Mouse (Mus musculus) megakaryocyte-erythroid progenitor cell, adult 5 weeks (primary cell): ENCODE results near the gene Kcnj10. TPM values are rescaled to one million over a fixed set of nuclear protein-coding genes. Genes with fewer than 3 reads are reported as not detected.

Experiments used
- polyA plus RNA-seq: library from polyadenylated mRNA; stranded (reverse); fragments of >175 nt; gene quantifications from 2 replicates; pipeline ENCODE4 v1.2.3, GENCODE M21; 2012

Kcnj10 gene
- 0.06 and 0.09 TPM in 2 replicates for polyA plus RNA-seq

DNA sequence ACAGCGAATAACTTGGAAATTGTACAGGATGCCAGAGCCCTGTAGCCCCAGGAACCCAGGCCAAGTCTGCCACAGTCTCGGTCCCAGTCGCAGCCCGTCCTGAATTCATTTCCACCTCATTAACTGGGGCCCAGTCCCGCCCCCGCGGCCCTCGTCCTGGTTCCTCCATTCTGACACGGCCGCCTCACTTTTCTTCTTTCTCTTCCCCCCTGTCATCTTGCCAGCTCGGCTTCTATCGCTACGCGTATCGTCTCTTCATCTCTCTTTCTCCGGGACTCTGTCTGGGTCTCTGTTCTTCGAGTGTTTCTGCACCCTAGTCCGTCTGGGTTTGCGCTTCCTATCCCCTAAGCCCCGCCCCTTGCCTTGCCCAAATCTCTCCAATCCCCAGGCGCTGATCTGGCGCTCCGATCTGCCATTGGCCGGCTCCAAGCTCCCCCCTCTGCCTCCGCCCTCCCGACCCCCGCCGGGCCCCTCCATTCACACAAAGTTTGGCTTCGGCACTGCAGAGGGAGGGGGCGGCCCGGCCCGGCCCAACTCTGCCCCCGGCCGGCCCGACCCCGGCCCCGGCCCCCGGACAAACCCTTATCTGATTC, at the start of gene Kcnj10:
Gene Kcnj10, plus strand, starts transcription at position 482 of the 593 bp plus-strand sequence.

DNA sequence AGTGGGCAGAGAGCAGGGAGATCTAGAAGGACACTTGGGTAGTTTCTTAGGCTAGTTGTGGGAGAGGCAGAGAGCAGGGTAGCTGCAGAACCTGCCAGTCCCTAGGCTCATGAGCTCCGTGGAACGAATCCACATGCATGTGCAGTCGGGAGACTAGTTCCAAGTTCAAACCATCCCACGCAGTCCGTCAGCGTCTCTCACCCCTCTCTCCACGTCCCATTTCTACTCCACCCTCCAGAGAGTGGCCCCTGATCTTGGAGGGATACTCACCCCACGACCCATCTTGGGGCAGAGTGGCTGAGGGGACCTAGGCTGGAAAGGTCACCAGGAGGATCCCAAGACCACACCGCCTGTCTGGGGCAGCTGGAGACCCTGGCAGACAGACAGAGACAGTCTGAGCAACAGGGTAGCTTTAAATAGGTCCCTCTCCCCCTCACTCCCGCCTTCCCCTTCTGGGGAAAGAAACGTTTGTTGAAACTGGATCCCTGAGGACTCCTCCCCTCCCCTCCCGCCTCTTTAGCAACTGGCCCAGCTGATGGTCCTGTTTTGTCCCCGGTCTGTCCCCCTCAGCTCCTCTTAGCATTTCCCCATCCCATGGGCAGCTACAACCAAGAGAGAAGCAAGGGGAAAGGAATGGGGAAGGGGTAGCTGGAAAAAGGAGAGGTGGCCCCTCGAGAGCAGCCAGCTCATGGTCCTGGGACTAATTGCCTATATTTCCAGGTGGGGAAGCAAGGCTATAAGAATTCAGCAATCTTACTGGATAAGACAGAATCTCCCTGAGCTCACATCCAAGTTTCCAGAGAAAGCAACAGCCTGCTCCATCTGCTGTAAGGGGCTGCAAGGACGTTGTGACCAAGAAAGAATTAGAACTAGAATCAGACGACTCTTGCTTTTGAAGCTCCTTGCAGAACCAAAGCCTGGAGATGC, 43.1 kb upstream of the Kcnj10 start, which contains the start of gene Atp1a2:
Gene Atp1a2, minus strand, starts transcription at position 454 of the 927 bp plus-strand sequence.

DNA sequence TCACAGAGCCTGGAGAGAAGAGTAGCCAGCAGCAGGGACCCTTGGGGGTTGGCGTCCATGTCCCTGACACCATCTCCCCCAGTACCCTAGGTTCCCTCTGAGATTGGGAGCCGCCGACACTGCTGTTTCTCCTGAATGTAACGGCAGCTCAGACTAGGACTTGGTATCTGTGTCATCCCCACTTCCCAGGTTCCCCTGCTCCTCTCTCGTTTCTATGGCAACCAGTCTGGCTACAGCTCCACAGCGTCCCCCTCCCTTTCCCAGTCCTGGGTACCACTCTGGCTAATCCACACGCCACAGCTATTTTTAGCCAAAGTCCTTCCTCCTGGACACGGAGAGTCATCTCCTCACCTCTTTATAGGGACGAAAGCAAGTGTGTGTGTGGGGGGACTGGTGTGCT, 11.9 kb upstream of the Kcnj10 start, which contains the start of gene Kcnj9:
Gene Kcnj9, minus strand, starts transcription at position 188 of the 400 bp plus-strand sequence.

DNA sequence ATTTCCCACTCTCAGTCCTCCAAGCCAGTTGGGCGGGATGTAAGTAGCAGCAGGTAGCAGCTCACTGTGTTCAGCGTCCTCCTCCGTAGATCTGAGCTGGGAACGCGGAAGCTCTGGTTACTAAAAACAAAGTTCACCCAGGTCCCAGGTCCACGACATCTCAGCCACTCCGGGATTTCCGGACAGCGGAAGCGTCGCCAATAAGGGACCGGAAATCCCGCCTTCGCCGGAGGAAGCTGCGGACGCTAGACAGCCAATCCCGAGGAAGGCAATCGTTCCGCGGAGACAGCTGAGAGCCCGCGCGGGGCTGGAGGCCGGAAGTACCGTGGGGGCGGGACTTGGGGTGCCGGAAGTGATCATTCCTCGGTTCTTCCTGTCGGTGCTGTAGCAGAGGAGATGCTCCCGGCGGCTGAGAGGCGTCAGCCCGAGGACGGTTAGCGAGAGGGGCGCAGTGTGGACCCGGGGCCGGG, 35.2 kb downstream of the Kcnj10 start, which contains the start of gene Pigm:
Gene Pigm, plus strand, starts transcription at position 349 of the 470 bp plus-strand sequence.

Other genes starting within 250 kb of the Kcnj10 start
- gene Pex19, start 214.5 kb upstream of the Kcnj10 start, polyA plus RNA-seq: 15.1 and 15.2 TPM in 2 replicates
- 60.9 and 69.9 TPM in 2 replicates for gene Dcaf8, start 193.1 kb upstream of the Kcnj10 start, polyA plus RNA-seq
- gene Pea15a, start 134.4 kb upstream of the Kcnj10 start, polyA plus RNA-seq: 2.8 and 4.4 TPM in 2 replicates
- gene Casq1, start 121.3 kb upstream of the Kcnj10 start, polyA plus RNA-seq: not detected in 2 replicates
- not detected in 2 replicates for gene Atp1a4, start 82.8 kb upstream of the Kcnj10 start, polyA plus RNA-seq
- gene Igsf8, start 79.6 kb upstream of the Kcnj10 start, polyA plus RNA-seq: 88.2 and 88.9 TPM in 2 replicates
- gene Atp1a2, start 43.1 kb upstream of the Kcnj10 start, polyA plus RNA-seq: not detected in 2 replicates
- gene Kcnj9, start 11.9 kb upstream of the Kcnj10 start, polyA plus RNA-seq: 0.06 TPM in 1 of 2 replicates, not detected in the other
- 9.1 and 9.6 TPM in 2 replicates for gene Pigm, start 35.3 kb downstream of the Kcnj10 start, polyA plus RNA-seq
- not detected in 2 replicates for gene Slamf9, start 134.1 kb downstream of the Kcnj10 start, polyA plus RNA-seq
- 1.2 and 1.7 TPM in 2 replicates for gene Igsf9, start 140.6 kb downstream of the Kcnj10 start, polyA plus RNA-seq
- gene Tagln2, start 158.8 kb downstream of the Kcnj10 start, polyA plus RNA-seq: 736 and 821 TPM in 2 replicates
- gene Cfap45, start 179.6 kb downstream of the Kcnj10 start, polyA plus RNA-seq: 0.12 and 0.32 TPM in 2 replicates
- not detected in 2 replicates for gene Vsig8, start 214.7 kb downstream of the Kcnj10 start, polyA plus RNA-seq
- gene Slamf8, start 249.4 kb downstream of the Kcnj10 start, polyA plus RNA-seq: 0.09 and 0.18 TPM in 2 replicates